Mouse (Mus musculus) C2C12 (cell line): ENCODE data around the gene Cd68.

Source experiments
- CTCF ChIP-seq: IDR thresholded peaks from one replicate; pipeline ENCODE4 v1.5.1; 2011; ENCODE audit not compliant: control insufficient read depth, insufficient read depth, insufficient read length
- MYOG ChIP-seq: IDR thresholded peaks from one replicate; pipeline ENCODE4 v1.6.1; 2011; ENCODE audit not compliant: control insufficient read depth, insufficient read length; ENCODE audit errors: extremely low read depth

GRCm38 (mm10) chr11:69695046-69695360 lies 29.1 kb upstream of the Cd68 start:
- TF ChIP-seq MYOG (no peak), CTCF (no peak)
